Mouse (Mus musculus): ENCODE data around the gene Nedd4. TPM values are rescaled to one million over a fixed set of nuclear protein-coding genes. Genes with fewer than 3 reads are reported as not detected.
A peak's percentile ranks its signal among the peaks of the same experiment; 100 is the strongest.

The Nedd4 gene
- polyA plus RNA-seq, 1 experiment: 80.4 TPM

DNA sequence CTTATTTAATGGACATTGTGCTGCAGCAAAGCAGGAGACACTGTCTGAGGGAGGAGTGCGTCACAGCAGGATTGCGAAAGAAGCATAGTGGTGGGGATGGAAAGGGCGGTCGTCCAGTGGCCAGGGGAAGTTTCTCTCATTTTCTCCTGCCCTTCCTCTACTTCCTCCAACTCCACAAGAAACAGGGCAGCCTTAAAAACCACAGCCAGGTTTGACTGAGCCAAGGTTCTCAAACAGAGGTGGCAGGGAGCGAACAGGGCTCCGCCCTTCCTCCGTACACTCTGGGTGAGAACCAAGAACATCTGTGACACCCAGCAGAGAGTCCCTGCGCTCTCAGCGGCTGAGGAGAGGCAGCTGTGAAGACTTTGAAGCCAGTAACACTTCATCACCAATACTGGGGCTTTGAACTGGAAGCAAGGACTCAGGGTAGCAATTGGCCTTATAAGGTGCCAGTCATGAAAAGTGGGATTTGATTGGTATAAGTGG, 135.0 kb downstream of the Nedd4 start:
- Histone ChIP-seq H3K4me1 (replicated peaks; ENCODE audit: control insufficient read depth, insufficient read depth, low read length) (peaks cover 19% of the 10 kb centered on the region), H3K27me3 (ENCODE audit: control insufficient read depth, insufficient read depth, low read length) (no peaks in the 10 kb centered on the region), H3K27ac (ENCODE audit: control insufficient read depth, insufficient read depth, low read length) (peak overlapping the region; percentile 64; the same call in 1 of the 2 replicates), H3K4me3 (ENCODE audit: control insufficient read depth, insufficient read depth, low read length) (0 out of 2 replicates have a peak overlapping the region, but pooled peaks have one; percentile 8), H3K36me3 (ENCODE audit: control insufficient read depth, insufficient read depth, low read length) (no peaks in the 10 kb centered on the region)
- 3% methylated on average over 9 of the region's 9 CpGs for WGBS
- no peak for TF ChIP-seq CTCF (IDR thresholded peaks at IDR 0.05; ENCODE audit: borderline replicate concordance, control insufficient read depth, extremely low read depth, insufficient read depth, low read length, poor library complexity)
- TF ChIP-seq POLR2A (IDR thresholded peaks at IDR 0.05; ENCODE audit: control insufficient read depth, extremely low read depth, insufficient read depth, low read length, poor library complexity): no peak
- DNase-seq: peak; percentile 63

Other genes with a start within 250 kb of the Nedd4 start
- 7.4 and 8.1 TPM in 2 replicates for gene Mns1, start 224.3 kb upstream of the Nedd4 start, polyA plus RNA-seq (2012; rRNA removed)
- gene Tex9, start 170.1 kb upstream of the Nedd4 start, polyA plus RNA-seq (2012; rRNA removed): 5.1 and 6.0 TPM in 2 replicates
- 21.2 and 22.3 TPM in 2 replicates for gene Rfx7, start 130.1 kb upstream of the Nedd4 start, polyA plus RNA-seq (2012; rRNA removed)
- 0.06 and 0.07 TPM in 2 replicates for gene Prtg, start 144.5 kb downstream of the Nedd4 start, polyA plus RNA-seq (2012; rRNA removed)